8 mouse cellular contexts compared by ENCODE assay signal in the genomic region with DNA sequence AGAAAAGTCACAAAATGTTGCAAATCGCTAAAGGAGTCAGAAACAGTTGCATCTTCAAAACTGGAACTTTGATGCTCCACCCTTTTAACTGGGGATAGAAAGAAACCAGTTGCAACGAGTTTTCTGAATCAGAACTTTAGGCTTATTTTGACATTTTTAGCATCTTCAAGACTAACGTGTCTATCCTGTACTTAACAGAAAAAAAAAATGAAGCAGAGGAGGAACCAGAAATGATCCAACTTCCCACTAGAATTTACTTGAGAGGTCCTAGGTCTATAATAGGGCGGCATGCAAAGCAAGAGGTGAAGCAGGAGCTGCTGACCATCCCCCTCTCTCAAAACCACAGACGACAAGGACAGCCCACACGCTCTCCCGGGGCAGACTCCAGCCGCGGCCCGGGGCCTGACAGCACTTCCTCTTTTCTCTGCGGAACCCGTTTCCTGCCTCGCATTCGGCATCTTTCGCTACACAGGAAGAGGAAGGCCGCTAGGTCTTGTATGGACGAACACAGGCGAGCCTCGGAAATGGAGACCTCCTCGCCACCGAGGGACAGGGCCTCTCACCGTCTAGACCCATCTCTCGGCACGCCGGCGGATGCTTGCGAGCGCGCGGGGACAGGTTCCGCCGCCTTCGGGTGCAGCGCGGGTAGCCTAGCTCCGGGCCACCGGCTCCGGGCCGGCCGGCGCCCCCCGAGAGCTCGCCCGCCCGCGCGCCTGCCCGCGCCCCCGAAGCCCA. TPM values are rescaled to one million over a fixed set of nuclear protein-coding genes. Genes with fewer than 3 reads are reported as not detected.
A peak's percentile ranks its signal among the peaks of the same experiment; 100 is the strongest.
DNase-seq lines count a peak whose midpoint lies in the region; ATAC-seq and TF ChIP-seq lines count a peak whose summit lies in the region.

No protein-coding gene starts in this region.

- peaks cover 49% of the 10 kb centered on the region for H3K4me1 ChIP-seq in erythroblast, embryonic 14.5 days (ENCODE audit: control insufficient read depth)
- H3K4me1 ChIP-seq in heart, embryonic 12.5 days (replicated peaks) = peaks cover 6% of the 10 kb centered on the region
- peaks cover 13% of the 10 kb centered on the region for H3K4me1 ChIP-seq in kidney, embryonic 16.5 days (ENCODE audit: insufficient read depth, low read length)
- peaks cover 12% of the 10 kb centered on the region for H3K4me1 ChIP-seq in liver, adult 2 months (ENCODE audit: control insufficient read depth, insufficient read depth, low read length)

- peak overlapping the region; percentile 86 for H3K9ac ChIP-seq in heart, embryonic 12.5 days
- H3K9ac ChIP-seq in kidney, embryonic 16.5 days (replicated peaks; ENCODE audit: low read length) = peak overlapping the region; percentile 86
- peak overlapping the region; percentile 87 for H3K9ac ChIP-seq in liver, adult 2 months (ENCODE audit: low read depth, low read length)

- peak overlapping the region; percentile 99 for H3K4me3 ChIP-seq in erythroblast, embryonic 14.5 days (replicated peaks)
- H3K4me3 ChIP-seq in heart, embryonic 12.5 days = peak overlapping the region; percentile 64
- peak overlapping the region; percentile 88 for H3K4me3 ChIP-seq in kidney, embryonic 16.5 days (ENCODE audit: low read length)
- peak overlapping the region; percentile 66 for H3K4me3 ChIP-seq in liver, adult 2 months (ENCODE audit: insufficient read depth, low read depth, low read length)

- no peak for TF ChIP-seq CTCF in brain, embryonic 14.5 days (IDR thresholded peaks at IDR 0.05; ENCODE audit: borderline replicate concordance, extremely low read depth, insufficient read depth, insufficient read length)
- no peak for TF ChIP-seq CTCF in liver, adult 2 months (IDR thresholded peaks at IDR 0.05; ENCODE audit: low read depth, low read length)

- peaks cover 20% of the 10 kb centered on the region for H3K36me3 ChIP-seq in erythroblast, embryonic 14.5 days (ENCODE audit: control insufficient read depth)
- H3K36me3 ChIP-seq in heart, embryonic 12.5 days = peaks cover 12% of the 10 kb centered on the region
- no peaks in the 10 kb centered on the region for H3K36me3 ChIP-seq in kidney, embryonic 16.5 days (ENCODE audit: insufficient read depth, low read length)
- H3K36me3 ChIP-seq in liver, adult 2 months (ENCODE audit: control insufficient read depth, insufficient read depth, low read length) = no peaks in the 10 kb centered on the region
- H3K36me3 ChIP-seq in splenic B cell, adult 2 months (ENCODE audit: control insufficient read depth, insufficient read depth, low read length, poor library complexity, severe bottlenecking) = 0 out of 2 replicates have a peak, but pooled peaks cover 2% of the 10 kb centered on the region

- peak overlapping the region; percentile 92 for H3K27ac ChIP-seq in heart, embryonic 12.5 days (ENCODE audit: poor library complexity, severe bottlenecking)
- H3K27ac ChIP-seq in kidney, embryonic 16.5 days (ENCODE audit: low read length) = peak overlapping the region; percentile 97
- peak overlapping the region; percentile 55 for H3K27ac ChIP-seq in liver, adult 2 months (replicated peaks; ENCODE audit: insufficient read depth, low read depth, low read length)

- no peaks in the 10 kb centered on the region for H3K27me3 ChIP-seq in erythroblast, embryonic 14.5 days (ENCODE audit: control insufficient read depth)
- H3K27me3 ChIP-seq in heart, embryonic 12.5 days (replicated peaks) = no peaks in the 10 kb centered on the region
- H3K27me3 ChIP-seq in kidney, embryonic 16.5 days (ENCODE audit: insufficient read depth, low read length) = no peaks in the 10 kb centered on the region
- no peaks in the 10 kb centered on the region for H3K27me3 ChIP-seq in liver, adult 2 months (ENCODE audit: control insufficient read depth, insufficient read depth, low read length)
- H3K27me3 ChIP-seq in splenic B cell, adult 2 months (ENCODE audit: control insufficient read depth, insufficient read depth, low read length, poor library complexity, severe bottlenecking) = no peaks in the 10 kb centered on the region

- DNase-seq in brain, embryonic 14.5 days (ENCODE audit: low read depth) = peak; percentile 88
- DNase-seq in liver, adult 2 months (ENCODE audit: extremely low read depth, low read depth, low spot score) = peak; percentile 78
- peak; percentile 95 for DNase-seq in splenic B cell, adult 2 months (ENCODE audit: low read depth, low spot score)

- peaks cover 12% of the 10 kb centered on the region for H3K79me2 ChIP-seq in liver, adult 2 months (ENCODE audit: control insufficient read depth, insufficient read depth, low read length)

- H3K4me2 ChIP-seq in heart, embryonic 12.5 days = peak overlapping the region; percentile 67
- H3K4me2 ChIP-seq in kidney, embryonic 16.5 days (replicated peaks; ENCODE audit: low read depth, low read length) = peak overlapping the region; percentile 56

- WGBS in heart, embryonic 12.5 days = under 1% methylated on average over 50 of the region's 50 CpGs
- under 1% methylated on average over 49 of the region's 50 CpGs for WGBS in kidney, embryonic 16.5 days
- WGBS in liver, adult 2 months = 1% methylated on average over 48 of the region's 50 CpGs

- no peak for TF ChIP-seq POLR2A in brain, embryonic 14.5 days (IDR thresholded peaks at IDR 0.05; ENCODE audit: borderline replicate concordance, extremely low read depth, insufficient read depth, insufficient read length, poor library complexity, severe bottlenecking)
- TF ChIP-seq POLR2A in liver, adult 2 months (IDR thresholded peaks at IDR 0.05; ENCODE audit: extremely low read depth, insufficient read depth, low read length) = 0 out of 2 replicates have a peak, but pooled peaks have one; percentile 51

- no peaks in the 10 kb centered on the region for H3K9me3 ChIP-seq in erythroblast, embryonic 14.5 days (ENCODE audit: control insufficient read depth, low read length)
- no peaks in the 10 kb centered on the region for H3K9me3 ChIP-seq in heart, embryonic 12.5 days (replicated peaks)
- no peaks in the 10 kb centered on the region for H3K9me3 ChIP-seq in kidney, embryonic 16.5 days (ENCODE audit: low read length)

- ATAC-seq in CD4-positive, CD25-positive, alpha-beta regulatory T cell, adult 4 months = peak; percentile 57
- peak; percentile 78 for ATAC-seq in heart, embryonic 12.5 days (ENCODE audit: insufficient number of reproducible peaks, low FRiP score)
- ATAC-seq in kidney, embryonic 16.5 days (ENCODE audit: low FRiP score, low TSS enrichment) = peak; percentile 84
- ATAC-seq in monocyte, adult 5-6 weeks (replicated peaks; ENCODE audit: insufficient number of reproducible peaks, low FRiP score, low TSS enrichment, poor library complexity, severe bottlenecking) = peak; percentile 82

RNA-seq across cellular contexts. Expression of a gene that starts 0.5 kb away (rescaled TPM):
- 100 to 1,000 TPM; 437 to 601 TPM for polyA plus RNA-seq in CD4-positive, CD25-positive, alpha-beta regulatory T cell, adult 4 months (2017; shearing (Covaris generic))
- 90.8 and 113 TPM in 2 replicates for polyA plus RNA-seq in brain, embryonic 14.5 days (2012; rRNA removed)
- polyA plus RNA-seq in erythroblast, embryonic 14.5 days (2012) = 0.37 and 1.1 TPM in 2 replicates
- 104 and 108 TPM in 2 replicates for polyA plus RNA-seq in heart, embryonic 12.5 days (2016; fragmentation: Nextera tagmentation; extraction: Ambion mirVana)
- 109 and 116 TPM in 2 replicates for polyA plus RNA-seq in kidney, embryonic 16.5 days (2015; fragmentation: Nextera tagmentation; extraction: Ambion mirVana)
- total RNA-seq in liver, adult 2 months (2014; rRNA removed) = 67.3 and 68.8 TPM in 2 replicates
- polyA plus RNA-seq in liver, adult 2 months (2012; rRNA removed) = 16.6 and 17.4 TPM in 2 replicates
- 561 to 661 TPM (median 575 TPM) in 3 replicates for total RNA-seq in monocyte, adult 5-6 weeks (2017)

Comparison
In these comparisons a context has a peak if more than half of its experiments do, and no peak if none do; other contexts are left out.
1. Peak in every context shown above with its lines: DNase-seq, ATAC-seq, H3K4me3 ChIP-seq and H3K27ac ChIP-seq.